Mouse (Mus musculus): Measurements from ENCODE around the gene Traf7.

GRCm38 (mm10) chr17:24550416-24551049, 22.8 kb upstream of the Traf7 start:
- no peak for TF ChIP-seq CTCF (IDR thresholded peaks at IDR 0.05; ENCODE audit: control insufficient read depth, insufficient read depth, insufficient read length)
- no peak for TF ChIP-seq MYOD1 (IDR thresholded peaks at IDR 0.05; ENCODE audit: control insufficient read depth, insufficient read length, low read depth)
- TF ChIP-seq MAX (IDR thresholded peaks at IDR 0.05): no peak

All from C2C12 (cell line).